Mouse (Mus musculus): Measurements from ENCODE around the gene Prkci. TPM values are rescaled to one million over a fixed set of nuclear protein-coding genes. Genes with fewer than 3 reads are reported as not detected.

The Prkci gene
- total RNA-seq, 4 experiments from 2014 or later = 46.4 to 50.6 (median 50.1) TPM

DNA sequence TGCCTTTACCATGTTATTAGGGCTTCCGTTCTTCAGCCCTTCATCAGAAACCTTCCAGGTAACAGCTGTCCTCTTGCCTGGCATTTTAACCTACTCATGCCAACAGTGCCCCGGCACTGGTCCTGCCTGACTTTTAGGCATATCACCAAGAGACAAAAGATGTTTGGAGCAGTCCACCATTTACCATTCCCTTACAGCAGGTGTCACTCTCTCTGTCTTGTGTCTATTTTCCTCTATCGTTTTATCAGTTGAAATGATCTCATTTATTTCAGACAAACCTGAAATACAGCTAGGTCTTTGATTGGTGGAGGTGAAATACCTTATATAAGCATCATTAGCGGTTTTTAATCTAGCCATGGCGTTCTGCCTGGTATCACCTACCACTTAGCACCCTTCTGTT, 53.5 kb downstream of the Prkci start:
- DNase-seq = no peak

DNA sequence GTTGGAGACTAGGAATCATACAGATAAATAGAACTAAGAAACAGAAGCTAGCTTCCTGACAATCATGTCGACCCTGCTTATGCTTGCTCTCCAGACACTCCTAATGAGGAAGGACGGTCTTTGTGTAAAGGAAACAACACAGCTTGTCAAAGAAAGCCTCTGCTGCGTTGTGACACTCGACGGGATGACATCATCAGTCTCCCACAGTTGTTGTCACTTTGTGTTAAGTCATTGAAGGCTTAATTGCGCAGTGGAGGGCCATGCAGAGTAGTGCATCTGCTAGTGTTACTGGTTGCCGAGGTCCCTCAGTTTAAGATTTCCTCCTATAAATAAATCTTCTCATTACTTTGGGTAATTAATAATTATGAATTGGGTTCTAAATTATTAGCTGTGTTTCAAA, 54.8 kb downstream of the Prkci start:
- no peak for DNase-seq

DNA sequence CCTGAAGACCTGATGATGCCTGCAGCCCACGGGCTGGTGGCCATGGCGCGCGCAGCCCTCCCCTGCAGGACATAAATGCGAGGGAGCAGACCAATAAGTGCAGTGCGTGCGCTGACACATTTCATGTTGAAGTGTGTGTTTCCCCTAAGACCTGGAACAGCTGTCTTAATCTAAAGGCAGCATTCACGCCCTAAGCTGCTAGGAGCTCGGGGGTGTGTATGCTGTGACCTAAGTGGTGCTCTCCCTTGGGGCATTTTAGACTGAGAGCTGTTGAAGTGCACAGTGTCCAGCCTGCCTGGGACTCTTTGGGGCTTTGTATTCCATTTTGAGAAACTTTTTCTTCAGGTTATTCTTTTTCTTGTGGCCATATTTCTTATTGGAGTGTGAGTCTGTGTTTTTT, 56.2 kb downstream of the Prkci start:
- no peak for DNase-seq

DNA sequence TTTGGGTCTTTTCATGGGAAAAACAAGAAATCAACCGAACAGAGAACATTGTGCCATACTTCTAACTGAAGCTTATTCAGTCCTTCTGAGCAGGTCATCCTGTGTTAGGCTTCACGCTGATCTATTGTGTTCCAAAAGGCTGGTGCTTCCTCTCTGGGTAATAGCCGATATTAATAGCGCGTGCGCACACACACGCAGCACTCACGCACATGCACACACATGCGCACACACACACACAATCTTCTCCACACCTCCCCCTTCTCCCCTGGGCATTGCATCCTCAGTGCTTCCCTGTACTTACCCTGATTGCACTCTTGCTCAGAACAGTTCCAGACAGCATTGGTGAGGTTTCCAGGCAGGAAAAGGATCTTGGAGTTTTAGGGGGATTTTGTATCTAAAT, 57.6 kb downstream of the Prkci start:
- DNase-seq = no peak

DNA sequence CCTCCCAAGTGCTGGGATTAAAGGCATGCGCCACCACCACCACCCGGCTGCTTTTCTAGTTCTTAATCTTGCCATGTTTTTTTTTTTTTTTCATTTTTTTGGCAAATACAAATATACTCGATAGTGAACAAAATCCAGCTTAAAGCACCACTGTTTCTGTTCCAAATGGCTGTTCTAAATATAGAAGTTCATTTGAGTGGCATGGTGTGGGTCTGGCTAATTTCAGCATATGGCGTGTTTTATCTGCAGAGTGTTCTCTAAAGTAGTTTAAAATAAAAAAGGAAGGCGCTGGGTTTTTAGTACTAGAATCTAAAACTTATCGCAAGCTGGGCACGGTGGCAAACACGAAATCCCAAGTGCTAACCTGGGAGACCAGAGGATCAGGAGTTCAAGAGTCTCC, 59.3 kb downstream of the Prkci start:
- DNase-seq = no peak

DNA sequence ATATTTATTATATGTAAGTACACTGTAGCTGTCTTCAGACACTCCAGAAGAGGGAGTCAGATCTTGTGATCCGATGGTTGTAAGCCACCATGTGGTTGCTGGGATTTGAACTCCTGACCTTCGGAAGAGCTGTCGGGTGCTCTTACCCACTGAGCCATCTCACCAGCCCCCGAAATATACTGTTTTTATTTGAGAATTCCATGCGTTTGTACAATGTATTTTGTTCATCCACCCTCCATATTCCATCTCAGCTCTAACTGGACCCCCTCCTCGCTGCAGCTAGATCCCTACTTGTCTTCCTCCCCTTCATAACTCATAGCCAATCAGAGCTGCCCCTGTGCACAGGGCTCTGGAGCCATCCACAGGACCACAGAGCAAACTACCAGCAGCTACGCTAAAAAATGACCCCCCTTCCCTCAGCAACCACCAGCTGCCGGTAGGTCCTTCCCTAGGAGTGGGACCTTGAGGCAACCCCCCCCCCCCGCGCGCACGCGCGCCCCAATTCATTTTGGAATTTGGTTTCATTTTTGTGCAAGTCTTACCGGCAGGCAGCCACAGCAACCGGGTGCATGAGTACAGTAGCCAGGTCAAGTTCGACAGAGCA, 60.6 kb downstream of the Prkci start:
- DNase-seq = peak; percentile 43

DNA sequence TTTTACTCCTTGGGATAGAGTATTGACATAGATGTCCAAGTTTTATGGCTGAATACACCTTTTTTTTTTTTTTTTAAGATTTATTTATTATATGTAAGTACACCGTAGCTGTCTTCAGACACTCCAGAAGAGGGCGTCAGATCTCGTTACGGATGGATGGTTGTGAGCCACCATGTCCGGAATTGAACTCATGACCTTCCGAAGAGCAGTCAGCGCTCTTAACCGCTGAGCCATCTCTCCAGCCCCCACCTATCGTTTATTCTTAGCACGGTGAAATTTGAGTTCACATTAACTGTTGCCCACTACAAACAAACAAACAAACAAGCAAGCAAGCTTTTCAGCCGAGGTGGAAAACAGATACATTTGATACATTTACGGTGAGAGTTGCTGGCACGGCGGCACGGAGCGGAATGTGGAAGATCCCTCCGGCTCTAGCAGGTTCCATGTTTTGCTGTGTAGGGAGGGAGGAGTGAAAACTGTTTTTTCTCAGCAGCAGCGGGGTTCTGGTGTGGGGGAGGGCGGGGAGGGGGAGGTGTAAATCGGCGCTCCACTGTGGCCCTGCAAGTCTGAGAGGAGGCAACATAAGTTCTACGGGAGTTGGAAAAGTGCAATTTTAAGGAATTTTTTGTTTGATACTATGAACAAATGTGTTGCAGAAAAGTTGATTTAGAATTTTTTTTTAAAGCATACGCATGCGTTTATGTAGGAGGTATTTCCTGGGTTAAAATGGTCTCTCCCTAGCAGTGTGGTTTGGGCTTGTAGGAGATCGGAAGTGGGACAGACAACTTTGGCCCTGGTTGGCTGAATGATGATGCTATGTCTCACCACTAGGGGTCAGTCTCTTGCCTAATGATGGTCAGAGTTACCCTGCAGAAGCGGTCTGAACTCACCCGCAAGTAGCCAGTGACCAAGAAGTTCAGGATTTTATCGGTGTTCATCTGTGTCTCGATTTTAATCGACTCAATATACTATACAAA, 61.4 kb downstream of the Prkci start:
- peak; percentile 81 for DNase-seq

DNA sequence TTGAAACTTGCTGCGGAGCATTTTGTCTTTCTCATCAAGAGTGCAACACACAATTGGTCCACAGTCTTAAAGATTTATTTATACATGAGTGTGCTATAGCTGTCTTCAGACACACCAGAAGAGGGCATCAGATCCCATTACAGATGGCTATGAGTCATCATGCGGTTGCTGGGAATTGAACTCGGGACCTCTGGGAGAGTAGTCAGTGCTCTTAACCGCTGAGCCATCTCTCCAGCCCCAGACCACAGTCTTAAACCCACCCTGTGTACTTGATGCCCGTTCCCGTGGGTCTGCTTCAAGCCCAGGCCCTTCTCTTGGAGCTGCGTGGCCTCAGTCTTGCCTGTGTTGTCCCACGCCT, 65.2 kb downstream of the Prkci start:
- DNase-seq = no peak

DNA sequence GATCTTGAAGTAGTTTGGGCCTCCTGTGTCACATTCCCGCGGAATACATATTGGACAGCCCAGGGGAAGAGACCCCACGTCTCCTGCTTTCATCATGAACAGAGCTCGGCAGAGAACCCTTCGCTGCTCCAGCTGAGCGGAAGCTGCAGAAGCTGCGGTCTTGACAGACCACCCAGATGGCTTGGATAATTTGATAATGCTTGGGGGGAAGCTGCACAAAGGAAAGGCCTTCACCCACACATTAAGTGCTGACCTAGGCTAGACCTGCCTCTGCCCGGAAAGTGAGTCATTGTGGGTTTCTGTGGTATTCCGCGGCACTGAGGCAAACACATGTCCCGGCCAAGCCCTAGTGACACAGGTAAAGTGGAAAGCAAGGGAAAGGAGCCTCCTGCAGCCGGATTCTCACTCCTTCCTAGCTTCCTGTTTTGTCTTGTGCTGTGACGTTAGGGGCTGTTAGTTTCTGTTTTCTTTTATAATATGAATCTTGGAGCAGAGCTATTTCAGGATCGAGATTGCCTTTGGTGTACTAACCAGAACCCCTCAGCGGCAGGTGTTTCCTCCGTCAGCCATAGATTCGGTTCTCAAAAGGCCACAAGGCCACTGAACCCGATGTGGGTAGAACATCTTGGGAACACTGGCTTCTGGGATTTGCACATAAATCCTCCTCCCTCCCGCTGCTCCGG, 65.7 kb downstream of the Prkci start:
- DNase-seq = peak; percentile 19

DNA sequence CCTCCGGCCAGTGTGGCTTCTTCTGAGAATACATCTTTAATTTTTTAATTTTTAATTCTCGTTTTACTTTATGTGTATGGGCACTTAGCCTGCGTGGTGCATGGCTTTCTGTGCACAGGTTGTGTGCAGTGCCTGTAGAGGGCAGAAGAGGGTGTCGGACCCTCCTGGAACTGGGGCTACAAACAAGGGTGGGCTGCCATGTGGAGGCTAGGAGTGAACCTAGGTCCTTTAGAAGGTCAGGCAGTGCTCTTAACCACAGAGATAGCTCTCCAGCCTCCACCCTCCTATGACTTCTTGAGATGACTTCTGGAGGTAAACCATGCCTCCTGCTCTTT, 66.2 kb downstream of the Prkci start:
- no peak for DNase-seq

DNA sequence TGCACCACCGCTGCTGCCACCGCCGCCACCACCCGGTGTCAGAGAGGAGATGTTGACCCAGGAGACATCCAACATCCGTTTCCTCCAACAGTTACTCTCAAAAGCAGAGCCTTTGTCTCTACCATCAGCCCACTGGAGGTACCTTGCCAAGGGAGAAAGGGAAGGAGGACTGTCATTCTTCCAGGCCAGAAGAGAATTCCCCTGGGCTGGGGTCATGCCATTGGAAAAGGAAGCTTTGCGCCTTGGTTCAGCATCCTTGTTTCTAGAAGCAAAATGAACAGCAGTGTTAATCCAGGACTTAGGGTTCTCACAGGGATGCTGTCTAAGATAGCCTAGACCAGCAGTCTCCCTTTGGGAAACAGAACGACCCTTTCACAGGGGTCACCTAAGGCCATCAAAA, 66.8 kb downstream of the Prkci start:
- DNase-seq = no peak

DNA sequence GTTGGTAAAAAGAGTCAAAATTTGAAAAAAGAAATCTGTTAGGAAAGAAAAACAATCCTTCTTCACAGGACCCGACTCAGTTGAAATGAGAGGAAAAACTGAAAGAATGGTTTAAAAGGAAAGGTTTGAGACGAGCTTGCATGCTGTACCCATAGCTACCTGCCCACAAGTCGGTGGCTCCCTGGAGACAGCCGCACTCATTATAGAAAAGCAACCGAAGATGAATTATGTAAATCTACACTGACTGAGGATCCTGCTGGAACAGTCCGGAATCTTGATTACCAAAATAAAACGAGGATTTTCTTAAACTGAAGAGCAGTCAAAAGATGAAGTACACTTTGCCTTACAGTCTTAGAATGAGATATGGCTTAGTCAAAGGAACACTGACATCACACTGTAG, 72.9 kb downstream of the Prkci start:
- DNase-seq = no peak

DNA sequence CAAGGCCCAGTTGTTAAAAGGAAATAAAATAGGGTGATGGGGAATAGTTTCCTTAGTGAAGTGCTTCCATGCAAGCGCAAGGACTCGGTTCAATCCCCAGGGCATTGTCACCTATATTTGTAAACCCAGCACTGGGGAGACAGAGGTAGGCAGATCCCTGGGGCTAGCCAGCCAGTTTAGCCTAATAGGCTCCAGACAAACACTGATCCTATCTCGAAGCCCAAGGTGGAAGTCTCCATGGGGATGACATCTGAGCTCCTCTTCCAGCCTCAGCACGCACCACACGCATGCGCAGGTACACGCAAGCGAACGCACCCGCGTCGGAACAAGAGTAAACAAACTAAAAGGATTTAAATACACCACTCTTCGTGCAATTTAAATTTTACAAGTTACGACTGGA, 76.3 kb downstream of the Prkci start:
- DNase-seq = no peak

DNA sequence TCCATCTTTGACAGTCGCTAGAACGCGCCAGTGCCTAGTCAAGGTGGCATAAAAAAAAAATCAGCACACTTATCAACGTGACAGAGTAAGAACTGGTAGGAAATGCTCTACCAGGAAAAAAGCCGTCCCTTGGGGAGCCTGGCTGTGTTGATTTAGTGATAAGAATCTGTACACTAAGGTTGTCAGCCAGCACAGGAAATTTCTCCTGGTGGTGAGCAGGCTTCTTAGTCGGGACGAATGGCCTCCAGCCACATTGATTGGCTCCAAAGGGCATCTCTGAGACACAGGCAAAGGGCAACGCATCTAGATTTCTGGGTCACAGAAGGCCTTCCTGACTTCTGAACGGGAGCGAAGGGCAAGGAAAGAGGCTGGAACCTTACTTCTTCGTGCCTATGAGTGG, 80.3 kb downstream of the Prkci start:
- DNase-seq = no peak

DNA sequence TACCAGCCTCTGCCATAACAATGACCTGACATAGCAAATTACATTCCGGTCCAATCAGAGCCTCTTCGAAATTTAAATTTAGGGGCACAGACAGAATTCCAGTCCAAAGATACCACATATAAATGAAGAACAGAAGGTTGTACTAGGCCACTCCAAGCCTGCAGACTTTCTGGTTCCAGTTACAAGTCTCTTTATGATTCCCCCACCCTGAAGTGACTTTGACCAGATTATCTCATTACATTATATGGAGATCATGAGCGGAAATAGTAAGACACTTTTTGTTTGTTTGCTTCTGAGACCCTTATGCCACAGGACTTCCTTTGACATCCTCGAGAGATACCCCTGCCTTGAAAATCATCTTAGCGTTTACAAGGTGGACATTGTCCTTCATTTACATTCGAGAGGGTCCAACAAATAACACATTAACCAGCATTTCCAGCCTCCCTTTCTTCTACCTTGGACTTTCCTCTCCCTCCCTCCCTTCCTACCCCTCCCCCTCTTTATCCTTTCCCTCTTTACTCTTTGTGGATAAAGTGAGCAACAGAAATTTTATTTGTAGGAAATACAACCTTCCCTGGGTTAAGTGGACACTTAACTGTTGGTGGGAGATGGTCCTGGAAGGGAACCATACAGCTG, 81.6 kb downstream of the Prkci start:
- DNase-seq = no peak

DNA sequence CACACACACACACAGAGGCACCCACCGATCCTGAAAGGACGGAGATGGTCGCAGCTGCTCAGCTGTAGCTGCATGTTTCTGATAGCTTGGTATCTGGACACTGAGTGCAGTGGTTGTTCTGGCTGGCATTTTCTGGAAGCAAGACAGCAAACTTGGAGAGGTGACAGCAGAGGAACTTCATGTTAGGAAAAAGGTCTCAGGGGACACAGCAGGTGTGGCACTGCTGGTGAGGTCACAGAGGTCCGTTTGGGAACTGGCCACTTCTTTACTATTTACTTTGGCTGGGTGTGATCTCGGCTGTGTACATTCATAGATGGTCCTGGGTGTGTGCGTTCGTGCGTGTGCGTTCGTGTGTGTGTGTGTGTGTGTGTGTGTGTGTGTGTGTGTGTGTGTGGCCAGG, 83.9 kb downstream of the Prkci start:
- DNase-seq = no peak

DNA sequence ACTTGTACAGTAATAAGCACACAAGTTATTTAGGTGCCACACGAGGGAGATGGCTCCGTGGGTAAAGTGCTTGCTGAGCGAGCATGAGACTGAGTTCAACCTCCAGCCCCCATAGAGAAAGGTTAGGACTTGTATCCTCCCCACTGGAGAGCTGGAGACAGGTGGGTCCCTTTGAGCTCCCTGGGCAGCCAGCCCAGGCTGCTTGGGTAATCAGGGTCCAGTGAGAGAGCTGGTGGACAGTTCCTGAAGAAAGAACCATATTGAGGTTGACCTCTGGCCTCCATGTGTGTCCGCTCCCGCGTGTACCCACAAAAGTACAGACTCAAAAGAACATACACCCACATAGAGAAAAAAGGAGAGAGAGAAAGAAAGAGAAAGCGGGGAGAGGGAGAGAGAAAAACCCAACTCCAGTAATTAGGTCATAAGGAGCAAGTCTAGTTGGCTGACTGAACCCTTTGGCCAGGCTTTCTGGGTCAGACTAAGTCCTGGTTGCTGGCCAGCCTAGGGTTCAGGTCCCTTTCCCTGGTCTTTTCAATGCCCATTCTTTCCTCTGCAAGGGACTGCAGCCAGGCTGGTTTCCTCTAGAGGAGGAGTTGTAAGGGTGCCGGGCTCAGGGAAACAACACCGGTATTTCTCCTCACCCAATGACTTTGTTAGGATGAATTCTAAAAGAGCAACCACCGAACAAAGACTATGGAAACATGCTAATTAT, 85.4 kb downstream of the Prkci start:
- no peak for DNase-seq

DNA sequence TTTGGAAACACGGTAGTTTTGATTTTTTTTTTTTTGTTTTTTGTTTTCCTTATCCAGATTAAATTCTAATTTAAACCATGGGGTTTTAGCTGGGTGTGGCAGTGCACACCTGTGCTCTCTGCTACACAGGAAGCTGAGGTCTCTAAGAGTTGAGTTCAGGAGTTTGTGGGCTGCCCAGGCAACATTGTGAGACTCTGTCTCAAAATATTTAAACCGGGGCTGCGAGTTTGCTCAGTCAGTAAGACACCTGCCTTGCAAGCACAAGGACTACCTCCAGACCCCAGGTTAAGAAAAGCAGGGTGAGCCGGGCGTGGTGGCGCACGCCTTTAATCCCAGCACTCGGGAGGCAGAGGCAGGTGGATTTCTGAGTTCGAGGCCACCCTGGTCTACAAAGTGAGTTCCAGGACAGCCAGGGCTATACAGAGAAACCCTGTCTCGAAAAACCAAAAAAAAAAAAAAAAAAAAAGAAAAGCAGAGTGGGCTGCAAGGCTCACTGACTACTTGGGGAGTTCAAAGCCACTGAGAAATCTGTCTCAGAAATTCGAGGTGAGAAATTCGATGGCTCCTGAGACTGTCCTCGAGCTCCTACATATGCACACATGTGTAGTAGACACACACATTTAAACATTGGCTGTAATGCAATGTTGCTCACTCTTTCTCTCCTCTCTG, 87.4 kb downstream of the Prkci start:
- DNase-seq = no peak

DNA sequence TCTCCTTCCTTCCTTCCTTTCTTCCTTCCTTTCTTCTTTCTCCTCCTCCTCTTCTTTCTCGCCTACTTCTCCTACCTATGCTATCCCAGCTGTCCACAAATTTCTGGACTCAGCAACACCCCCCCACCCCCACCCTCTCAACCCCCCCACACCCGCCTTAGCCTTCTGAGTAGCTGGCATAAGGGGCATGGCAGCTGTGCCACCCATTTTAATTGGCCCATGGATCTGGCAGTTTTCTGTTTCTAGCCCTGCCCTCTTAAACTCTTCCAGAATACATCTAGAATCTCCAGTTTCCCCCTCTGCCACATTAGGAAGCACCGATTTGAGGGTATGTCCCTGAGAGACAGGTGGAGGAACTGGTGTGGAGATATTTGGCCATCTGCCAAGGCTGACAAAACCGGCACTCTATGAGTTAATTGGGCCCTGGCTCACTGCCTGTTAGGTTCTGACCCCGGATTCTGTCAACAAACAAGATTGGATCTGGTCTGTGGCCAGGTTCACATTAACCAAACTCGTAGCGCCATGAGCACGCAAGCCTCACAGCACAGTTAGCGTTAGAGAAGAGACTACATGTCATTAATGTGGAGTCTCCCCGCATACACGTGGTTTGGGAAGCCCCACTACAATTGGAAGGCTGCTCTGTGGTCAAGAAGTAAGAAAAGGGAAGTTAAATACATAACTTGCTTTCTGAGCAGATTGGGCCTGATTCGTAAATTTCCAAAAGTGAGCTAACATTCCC, 88.1 kb downstream of the Prkci start:
- no peak for DNase-seq

DNA sequence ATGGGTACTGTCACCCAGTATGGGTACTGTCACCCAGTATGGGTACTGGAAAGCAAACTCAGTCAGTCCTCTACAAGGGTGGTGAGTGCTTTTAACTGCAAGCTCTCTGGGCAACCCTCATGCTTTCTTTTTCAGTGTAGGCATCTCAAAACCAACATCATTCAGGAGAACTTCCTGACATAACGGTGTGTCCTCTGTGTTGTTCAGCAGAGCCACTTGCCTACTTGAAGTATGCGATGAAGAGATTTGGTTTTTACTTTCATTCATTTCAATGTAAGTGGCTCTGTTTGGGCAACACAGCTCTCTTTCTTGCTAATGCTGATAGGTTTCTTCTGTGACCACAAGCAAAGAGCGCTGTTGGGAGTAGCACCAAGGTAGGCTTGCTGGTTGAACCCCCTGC, 89.5 kb downstream of the Prkci start:
- no peak for DNase-seq

Data from adrenal gland, adult 8-10 months (tissue).